Mouse (Mus musculus) liver, postnatal 0 days (tissue): ENCODE data around the gene Cep97.

Experiments
- CTCF ChIP-seq: sonication (generic); IDR thresholded peaks from 2 replicates; pipeline ENCODE4 v1.5.1; 2016; ENCODE audit warnings: antibody characterized with exemption, low read depth
- EP300 ChIP-seq: IDR thresholded peaks from 2 replicates; pipeline ENCODE4 v1.6.1; 2016; ENCODE audit warnings: antibody characterized with exemption, low read depth, mild to moderate bottlenecking

- TF ChIP-seq CTCF (peak; percentile 21; the same call in 1 of the 2 replicates), EP300 (no peak)
Observed at GRCm38 (mm10) chr16:55894893-55895650, 39.6 kb downstream of the Cep97 start, which contains the start of gene Nxpe3.
